Mouse (Mus musculus) inflammation-experienced regulatory T-cells, adult 16 weeks (primary cell): ENCODE data around the gene Pnkd. TPM values are rescaled to one million over a fixed set of nuclear protein-coding genes. Genes with fewer than 3 reads are reported as not detected.

Source experiments
- polyA plus RNA-seq: library from polyadenylated mRNA; unstranded; fragments of 100-300 nt; shearing (Covaris generic); gene quantifications from one replicate; pipeline ENCODE4 v1.2.1, GENCODE M21; 2017

Pnkd gene
- polyA plus RNA-seq, result 91.4 TPM

DNA sequence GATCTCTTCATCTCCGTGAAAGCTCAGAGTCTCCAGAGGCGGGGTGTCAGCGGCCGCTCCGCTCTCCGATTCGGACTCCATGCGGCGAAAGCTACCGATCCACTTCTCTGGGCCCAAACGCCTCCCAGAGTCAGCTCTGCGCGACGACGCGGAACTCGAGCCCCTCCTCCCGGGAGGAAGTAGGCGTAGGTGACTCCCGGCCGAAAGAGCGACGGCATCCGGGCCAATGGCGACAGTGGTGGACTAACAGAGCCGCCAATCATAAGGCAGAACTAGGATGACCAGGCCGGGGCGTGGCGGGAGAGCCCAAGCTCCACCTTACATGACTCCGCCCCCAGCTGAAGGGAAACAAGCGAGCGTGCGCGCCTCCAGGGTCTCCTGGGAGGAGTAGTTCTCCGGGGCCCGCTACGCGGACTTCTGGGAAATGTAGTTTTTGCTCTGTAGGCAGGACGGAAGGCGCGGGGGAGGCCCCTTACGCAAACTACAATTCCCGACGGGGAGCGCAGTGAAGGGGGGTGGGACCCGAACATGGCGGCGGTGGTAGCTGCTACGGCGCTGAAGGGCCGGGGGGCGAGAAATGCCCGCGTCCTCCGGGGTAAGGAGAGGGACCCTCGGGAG, at the start of gene Pnkd, which contains the start of gene Aamp:
Gene Pnkd (plus strand): TSS at position 388 of the 618 bp plus-strand sequence.
Gene Aamp (minus strand): TSS at position 196 of the 618 bp plus-strand sequence.

DNA sequence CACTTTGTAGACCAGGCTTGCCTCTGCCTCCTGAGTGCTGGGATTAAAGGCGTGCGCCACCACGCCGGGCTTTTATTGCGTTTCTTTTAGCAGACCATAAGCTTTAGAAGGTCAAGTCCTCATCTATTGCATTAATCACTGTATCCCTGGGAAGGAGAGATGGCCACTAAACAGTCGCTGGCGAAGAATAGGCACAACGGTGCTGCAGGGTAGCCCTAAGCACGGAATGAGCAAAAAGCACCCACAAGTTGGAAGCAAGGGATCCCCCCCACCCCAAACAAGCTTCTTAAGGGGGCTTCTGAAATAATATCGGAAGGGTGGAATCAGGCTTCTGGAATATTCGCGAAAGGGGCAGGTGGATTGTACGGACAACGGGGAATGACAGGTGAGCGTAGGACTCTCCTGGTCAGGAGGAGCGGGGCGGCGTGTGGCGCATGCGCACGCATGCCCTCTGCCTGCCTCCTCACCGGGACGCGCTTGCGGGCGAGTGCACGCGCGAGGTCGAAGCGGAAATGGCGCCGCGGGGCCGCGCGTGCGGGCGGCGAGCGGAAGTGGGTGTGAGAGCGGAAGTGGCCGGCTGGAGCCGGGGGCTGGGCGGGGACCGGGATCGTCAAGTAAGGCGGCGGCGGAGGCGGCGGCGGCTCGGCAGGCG, 48.7 kb upstream of the Pnkd start, which contains the start of gene Arpc2:
Gene Arpc2 (plus strand): TSS at position 147 of the 652 bp plus-strand sequence.

DNA sequence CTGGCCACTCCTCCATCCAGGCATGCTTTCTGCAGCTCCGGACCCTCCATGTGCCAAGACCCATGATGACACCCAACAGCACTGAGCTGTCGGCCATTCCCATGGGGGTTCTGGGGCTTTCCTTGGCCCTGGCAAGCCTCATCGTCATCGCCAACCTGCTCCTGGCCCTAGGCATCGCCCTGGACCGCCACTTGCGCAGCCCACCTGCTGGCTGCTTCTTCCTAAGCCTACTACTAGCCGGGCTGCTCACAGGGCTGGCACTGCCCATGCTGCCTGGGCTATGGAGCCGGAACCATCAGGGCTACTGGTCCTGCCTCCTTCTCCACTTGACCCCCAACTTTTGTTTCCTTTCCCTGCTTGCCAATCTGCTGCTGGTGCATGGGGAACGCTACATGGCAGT, 6.2 kb upstream of the Pnkd start, which contains the start of gene Gpbar1:
Gene Gpbar1 (plus strand): TSS at position 13 of the 400 bp plus-strand sequence.

DNA sequence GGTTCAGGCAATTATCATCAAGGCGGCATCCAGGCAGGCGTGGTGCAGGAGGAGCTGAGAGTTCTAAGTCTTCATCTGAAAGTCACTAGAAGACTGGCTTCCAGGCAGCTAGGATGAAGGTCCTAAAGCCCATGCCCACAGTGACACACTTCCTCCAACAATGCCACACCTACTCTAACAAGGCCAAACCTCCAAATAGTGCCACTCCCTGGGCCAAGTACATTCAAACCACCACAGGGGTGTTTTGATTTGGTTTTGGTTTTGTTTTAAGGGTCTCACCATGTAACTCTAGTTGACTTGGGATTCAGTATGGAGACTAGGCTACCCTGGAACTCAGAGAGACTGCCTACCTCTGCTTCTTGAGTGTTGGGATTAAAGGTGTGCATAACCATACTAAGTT, 20.8 kb downstream of the Pnkd start, which contains the start of gene Tmbim1:
Gene Tmbim1 (minus strand): TSS at position 101 of the 400 bp plus-strand sequence.

DNA sequence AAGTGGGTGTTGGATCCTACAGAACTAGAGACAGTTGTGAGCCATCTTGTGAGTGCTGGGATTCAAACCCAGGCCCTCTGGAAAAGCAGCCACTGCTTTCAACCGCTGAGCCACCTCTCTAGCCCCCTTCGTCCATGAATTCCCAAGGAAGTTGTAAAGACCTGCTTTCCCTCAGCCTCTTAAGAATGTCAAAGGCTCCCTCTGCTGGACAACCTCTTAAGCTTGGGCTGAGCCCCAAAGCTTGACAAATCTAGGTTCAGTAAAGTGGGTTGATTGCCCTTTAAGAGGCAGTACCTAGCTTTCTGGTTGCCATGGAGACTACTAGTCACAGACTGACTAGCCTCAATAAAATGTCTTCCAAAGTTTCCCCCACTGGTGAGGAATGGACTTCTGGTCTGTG, 77.1 kb downstream of the Pnkd start, which contains the start of gene Catip:
Gene Catip (plus strand): TSS at position 297 of the 400 bp plus-strand sequence.

DNA sequence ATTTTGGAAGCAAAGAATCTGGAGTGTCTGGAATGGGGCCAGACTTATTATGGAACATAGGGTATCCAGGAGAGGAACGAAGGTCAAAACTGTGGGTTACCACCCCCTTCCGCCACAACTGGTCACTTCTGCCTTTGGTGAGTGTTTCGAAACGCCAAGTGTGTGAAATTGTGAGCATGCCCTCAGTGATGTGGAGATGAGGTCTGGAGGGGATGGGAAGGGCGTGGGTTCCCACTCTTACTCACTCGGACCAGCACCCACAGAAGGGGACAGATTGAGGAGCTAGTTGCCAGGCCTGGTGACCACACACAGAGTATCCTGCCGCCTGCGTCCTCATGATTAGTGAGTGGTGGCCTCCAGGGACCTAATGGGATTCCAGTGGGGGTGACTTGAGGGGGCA, 90.2 kb downstream of the Pnkd start, which contains the start of gene Slc11a1:
Gene Slc11a1 (plus strand): TSS at position 216 of the 400 bp plus-strand sequence.

DNA sequence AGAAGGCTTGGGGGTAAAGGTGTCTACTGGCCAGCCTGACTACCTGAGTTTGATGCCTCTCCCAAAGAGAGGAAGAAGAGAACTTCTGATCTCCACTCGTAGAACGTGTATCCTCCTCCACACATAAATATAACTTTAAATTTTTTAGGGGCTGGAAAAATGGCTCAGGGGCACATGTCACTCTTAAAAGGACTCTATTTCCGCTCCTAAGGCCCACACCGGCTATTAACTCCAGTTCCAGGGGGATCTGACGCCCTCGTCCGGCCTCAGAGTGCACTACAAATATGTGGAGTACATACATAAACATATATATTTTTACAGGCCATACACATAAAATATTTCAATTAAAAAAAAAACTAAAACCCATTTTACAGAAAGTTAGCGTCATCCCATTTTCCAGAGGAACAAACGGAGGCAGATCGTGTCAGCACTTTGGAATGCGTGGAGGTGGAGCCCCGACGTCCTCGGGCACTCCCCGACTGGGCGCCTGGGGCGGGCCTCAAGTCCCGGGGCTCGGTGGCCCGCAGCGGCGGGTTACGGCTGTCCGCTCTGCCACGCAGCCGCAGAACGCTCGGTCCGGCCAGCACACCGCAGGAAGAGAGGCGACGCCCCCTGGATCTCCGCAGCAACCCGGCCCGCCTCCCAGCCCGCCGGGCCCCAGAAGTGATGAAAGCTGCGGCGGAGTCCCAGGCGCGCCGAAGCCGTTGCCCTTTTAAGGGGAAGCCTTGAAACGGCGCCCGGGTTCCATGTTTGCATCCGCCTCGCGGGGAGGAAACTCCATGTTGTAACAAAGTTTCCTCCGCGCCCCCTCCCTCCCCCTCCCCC, 106.4 kb downstream of the Pnkd start, which contains the start of gene Ctdsp1:
Gene Ctdsp1 (plus strand): TSS at position 586 of the 825 bp plus-strand sequence.

Other genes starting within 250 kb of the Pnkd start
- 46.6 TPM for gene Tns1, start 160.5 kb upstream of the Pnkd start, polyA plus RNA-seq
- not detected for gene Rufy4, start 159.4 kb upstream of the Pnkd start, polyA plus RNA-seq
- gene Cxcr2, start 130.9 kb upstream of the Pnkd start, polyA plus RNA-seq, result not detected
- gene Cxcr1, start 90.3 kb upstream of the Pnkd start, polyA plus RNA-seq, result not detected
- 1,008 TPM for gene Arpc2, start 48.8 kb upstream of the Pnkd start, polyA plus RNA-seq
- gene Gpbar1, start 6.4 kb upstream of the Pnkd start, polyA plus RNA-seq, result 0.37 TPM
- gene Aamp, start 192 bp upstream of the Pnkd start, polyA plus RNA-seq, result 276 TPM
- 35.4 TPM for gene Tmbim1, start 20.7 kb downstream of the Pnkd start, polyA plus RNA-seq
- not detected for gene Catip, start 77.2 kb downstream of the Pnkd start, polyA plus RNA-seq
- gene Slc11a1, start 90.3 kb downstream of the Pnkd start, polyA plus RNA-seq, result 5.1 TPM
- 6.2 TPM for gene Ctdsp1, start 106.6 kb downstream of the Pnkd start, polyA plus RNA-seq
- gene Vil1, start 124.4 kb downstream of the Pnkd start, polyA plus RNA-seq, result 0.22 TPM
- 38.5 TPM for gene Cnot9, start 221.1 kb downstream of the Pnkd start, polyA plus RNA-seq